Mouse (Mus musculus) heart, adult 2 months (tissue): Measurements from ENCODE around the gene Ranbp1.

ENCODE experiments used
- CTCF ChIP-seq: fragments of 200-600 bp; IDR thresholded peaks from 2 replicates; pipeline ENCODE4 v1.8.1; 2022; ENCODE audit warnings: antibody characterized with exemption, mild to moderate bottlenecking, moderate library complexity
- POLR2A ChIP-seq: fragments of 200-500 bp; IDR thresholded peaks from 2 replicates; pipeline ENCODE4 v1.6.1; 2011; ENCODE audit warnings: mild to moderate bottlenecking, low read depth, low read length, control low read depth; ENCODE audit not compliant: insufficient read depth

- TF ChIP-seq CTCF (no peak), POLR2A (no peak)
Observed at GRCm38 (mm10) chr16:18288166-18288565, 39.6 kb upstream of the Ranbp1 start.
